Mouse (Mus musculus) urinary bladder, postnatal 14 days (tissue): ENCODE data around the gene Wnt7a.

Source experiments
- DNase-seq: peaks from one replicate; pipeline ENCODE4 v3.0.0; 2021; ENCODE audit warnings: low spot score

Wnt7a gene

DNA sequence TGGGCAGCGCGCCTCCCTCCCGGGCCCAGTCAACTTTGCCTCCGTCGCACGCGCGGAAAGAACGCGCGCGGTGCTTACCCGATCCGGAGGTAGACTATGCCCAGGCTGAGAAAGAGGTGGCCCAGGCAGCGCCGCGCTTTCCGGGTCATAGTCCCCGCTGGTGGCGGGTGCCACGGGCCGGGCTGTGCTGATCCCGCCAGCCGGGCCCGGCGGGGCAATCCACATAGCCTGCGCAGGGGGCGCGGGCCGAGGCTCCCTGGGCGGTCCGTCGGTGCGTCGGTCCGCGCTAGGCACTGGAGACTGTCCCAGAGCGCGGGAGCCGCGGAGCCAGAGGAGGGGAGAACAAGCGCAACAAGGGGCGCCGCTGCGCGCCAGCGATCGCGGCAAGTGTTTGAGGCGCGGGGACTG, at the start of gene Wnt7a:
TSS of gene Wnt7a (minus strand) at position 403 of the 408 bp plus-strand sequence.
- DNase-seq, result no peak

- no peak for DNase-seq
These were observed 48.3 kb upstream of the Wnt7a start for GRCm38 (mm10) chr6:91459471-91459870.

DNA sequence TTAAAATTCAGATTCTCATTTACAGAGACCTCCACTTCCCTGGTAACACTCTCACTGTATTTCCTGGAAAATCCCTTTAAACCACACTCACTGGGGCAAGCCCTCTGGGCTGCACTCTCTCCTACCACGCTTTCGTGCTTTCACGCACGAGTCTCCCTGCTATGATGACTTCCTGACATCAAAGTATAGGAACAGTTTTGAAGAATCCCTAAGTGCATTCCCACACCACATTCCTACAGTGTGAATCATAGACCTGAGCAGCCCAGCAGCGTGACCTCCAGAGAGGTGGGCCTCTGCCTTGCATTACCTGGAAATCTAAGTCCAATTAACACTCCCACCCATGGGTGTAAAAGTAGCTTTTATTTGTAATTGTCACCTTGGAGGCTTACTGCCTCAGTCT, 43.4 kb upstream of the Wnt7a start:
- no peak for DNase-seq

DNA sequence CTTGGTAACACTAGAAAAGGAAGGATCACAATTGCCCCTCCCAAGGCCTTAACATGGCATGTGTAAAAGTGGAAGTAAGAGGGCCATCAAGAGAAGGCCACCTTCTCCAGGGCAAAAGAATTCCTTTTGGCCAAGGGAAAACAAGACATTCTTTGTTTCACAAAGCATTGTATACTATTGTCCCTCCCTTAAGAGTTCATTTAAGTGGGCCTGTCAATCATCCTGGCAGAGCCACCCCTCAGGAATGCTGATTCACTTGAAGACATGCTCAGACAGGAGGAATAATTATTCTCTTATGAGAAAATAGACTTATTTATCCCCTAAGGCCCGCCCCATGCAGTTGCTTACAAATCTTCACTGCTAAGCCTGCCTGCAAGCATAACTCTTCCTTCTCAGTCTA, 40.9 kb upstream of the Wnt7a start:
- DNase-seq, result no peak

DNA sequence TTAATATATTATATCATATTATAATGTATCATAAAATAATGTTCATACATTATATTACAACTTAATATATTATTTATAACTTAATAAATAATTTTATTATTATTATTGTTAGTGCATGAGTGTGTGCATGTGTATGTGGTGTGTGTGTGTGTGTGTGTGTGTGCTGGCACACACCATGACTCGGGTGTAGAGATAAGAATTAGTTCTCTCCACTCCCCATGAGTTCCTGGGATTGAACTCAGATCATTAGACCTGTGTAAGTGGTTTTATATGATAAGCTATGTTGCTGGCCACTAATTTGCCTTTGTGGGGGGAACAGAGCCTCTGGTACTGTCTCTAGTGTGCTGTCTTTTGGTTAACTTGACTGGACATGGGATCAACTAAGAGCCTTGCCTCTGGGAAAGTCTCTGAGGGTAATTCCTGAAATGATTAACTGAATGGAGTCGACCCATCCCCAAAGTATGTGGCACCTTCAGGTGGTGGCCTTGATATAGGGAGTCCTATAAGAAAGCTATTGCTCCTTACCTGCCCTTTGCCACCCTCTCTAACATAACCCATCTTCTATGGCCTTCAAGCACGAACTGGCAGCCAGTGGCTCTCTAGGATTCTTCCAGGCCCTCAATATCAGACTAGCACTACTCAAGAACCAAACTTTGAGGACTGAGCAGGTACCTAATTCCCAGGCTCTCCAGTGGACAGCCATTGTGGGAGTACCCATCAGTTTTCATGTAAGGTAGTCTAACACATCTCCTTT, 38.5 kb upstream of the Wnt7a start:
- DNase-seq, result no peak

DNA sequence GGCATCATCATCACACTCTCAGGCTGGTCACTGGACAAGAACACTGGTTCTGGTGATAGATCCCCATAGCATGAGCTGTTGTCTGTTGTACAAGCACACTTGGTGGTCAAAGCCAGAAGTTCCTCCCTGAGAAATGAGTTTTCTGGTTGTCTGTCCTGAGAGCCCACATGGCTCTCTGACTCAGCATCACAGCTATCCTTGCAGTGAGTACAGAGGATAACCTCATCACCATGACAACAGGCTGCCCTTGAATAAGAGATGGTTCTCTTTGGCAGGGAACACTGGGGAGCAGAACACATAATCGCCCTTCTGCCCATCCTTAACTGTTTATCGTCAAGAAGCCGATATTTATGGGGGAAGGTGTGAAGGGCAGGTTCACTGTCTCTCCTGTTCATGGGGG, 34.2 kb upstream of the Wnt7a start:
- no peak for DNase-seq

- DNase-seq, result no peak
These were observed 30.0 kb upstream of the Wnt7a start for GRCm38 (mm10) chr6:91441145-91441662.

DNA sequence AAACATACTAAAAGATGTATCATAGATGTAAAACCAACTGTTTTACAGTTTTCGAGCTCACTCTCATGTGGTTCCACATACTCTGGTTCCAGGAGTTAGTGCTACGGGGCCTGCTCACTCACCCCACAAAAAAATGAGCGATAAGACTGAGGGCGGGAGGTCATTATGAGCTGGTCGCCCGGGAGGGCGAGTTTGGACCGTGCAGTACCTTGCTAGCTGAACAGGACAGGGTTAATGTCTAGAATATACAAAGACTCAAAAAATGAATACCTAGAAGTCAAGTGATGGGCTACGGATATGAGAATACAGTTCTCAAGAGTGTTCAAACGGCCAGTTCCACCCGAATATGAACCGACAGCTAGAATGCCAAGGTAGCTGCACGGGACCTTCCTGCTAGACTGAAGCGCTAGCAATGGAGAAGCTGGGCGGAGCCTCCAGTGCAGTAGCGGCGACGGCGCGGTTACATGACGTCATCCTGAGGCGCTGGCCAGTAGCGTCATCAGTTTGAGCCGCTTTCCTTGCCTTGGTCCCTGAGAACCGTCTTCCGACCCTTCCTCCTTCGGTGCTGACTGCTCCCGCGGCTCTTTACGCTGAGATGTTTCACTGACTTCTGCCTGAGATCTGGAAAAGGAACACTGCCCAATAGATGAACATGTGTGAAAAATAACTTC, 29.4 kb upstream of the Wnt7a start:
- peak; percentile 95 for DNase-seq

GRCm38 (mm10) chr6:91424151-91424550, 13.0 kb upstream of the Wnt7a start:
- no peak for DNase-seq

DNA sequence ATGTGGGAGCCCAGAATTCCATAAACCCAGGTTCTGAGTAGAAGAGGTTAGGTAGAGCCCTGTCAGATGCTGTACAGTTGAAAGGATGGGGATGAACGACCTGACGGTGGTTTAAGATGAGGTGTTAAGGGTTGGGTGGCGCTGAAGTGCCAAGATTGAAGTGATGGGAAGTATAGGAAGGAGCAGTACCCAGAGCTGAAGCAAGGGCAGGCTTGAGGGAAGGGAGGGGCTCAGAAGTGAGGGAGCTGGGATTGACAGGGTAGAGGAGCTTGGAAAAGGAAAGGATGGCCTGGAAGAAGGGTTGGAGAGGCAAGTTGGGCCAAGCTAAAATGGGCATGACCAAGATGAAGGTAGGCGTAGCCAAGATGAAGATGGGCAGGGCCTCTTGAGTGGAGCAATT, 10.5 kb upstream of the Wnt7a start:
- DNase-seq, result no peak

GRCm38 (mm10) chr6:91417291-91417845, 6.2 kb upstream of the Wnt7a start:
- DNase-seq, result no peak

DNA sequence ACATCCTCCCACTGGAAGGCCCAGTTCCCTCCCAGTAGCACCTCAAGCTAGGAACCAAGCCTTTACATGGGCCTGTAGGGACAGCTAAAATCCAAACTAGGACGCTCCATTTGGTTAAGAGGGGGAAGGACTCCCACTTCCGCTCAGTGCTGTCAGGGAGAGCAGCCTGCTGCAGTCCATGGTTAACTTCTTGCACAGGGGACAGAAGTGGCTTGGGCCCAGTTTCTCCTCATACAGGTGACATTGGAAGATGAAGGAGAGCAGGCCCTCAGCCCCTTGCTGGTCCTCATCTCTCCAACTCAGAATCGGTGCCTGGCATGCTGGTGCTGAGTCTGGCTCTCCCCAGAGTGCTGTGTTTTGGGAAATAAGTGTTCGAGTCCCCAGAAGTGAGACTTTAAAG, 5.0 kb upstream of the Wnt7a start:
- DNase-seq, result no peak

DNA sequence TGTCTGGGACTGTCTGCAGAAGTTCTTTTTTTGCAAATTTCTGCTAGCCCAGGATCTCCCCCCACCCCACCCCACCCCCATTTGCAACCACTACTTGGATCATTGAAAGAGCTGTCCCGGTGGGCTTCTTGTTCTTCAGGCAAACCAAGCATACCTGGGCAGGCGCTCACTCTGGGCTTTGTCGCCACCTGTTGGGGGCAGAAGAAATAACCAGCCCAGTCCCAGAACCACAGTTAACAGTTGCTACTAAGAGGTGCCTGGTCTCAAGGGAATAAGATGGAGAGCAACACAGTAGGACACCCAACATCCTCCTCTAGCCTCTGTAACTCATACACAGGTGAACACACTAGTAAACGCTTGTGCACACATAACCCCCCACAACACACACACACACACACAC, 3.7 kb upstream of the Wnt7a start:
- peak; percentile 16 for DNase-seq

DNA sequence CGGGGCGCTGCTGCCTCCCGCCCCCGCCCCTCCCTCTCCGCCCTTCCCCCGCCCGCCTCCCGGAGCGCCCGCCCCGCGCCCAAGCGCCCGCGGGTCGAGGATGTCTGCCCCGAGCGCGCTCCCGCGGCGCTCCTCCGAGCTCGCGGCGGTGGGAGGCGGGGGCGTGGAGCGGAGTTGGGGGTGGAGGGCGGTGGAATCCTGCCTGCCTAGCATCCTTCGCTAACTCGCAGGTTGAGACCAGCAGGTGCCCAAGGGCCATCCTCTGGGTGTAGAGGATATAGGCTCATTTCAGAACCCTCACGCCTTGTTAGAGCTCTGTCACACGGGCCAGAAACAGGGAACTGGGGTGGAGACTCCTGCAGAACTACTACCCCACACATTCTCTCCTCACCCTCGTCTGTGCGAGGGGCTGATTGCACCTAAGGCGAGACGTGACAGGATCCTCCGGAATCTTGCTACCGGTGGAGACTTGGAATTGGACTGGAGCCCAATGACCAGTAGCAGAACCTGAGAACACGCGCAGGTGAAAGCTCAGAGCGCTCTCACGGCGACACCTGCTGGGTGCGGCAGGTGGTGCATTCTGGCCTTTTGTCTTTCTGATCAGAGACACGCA, 312 bp upstream of the Wnt7a start:
- peak; percentile 71 for DNase-seq

GRCm38 (mm10) chr6:91410168-91410780, 889 bp downstream of the Wnt7a start:
- DNase-seq, result no peak

DNA sequence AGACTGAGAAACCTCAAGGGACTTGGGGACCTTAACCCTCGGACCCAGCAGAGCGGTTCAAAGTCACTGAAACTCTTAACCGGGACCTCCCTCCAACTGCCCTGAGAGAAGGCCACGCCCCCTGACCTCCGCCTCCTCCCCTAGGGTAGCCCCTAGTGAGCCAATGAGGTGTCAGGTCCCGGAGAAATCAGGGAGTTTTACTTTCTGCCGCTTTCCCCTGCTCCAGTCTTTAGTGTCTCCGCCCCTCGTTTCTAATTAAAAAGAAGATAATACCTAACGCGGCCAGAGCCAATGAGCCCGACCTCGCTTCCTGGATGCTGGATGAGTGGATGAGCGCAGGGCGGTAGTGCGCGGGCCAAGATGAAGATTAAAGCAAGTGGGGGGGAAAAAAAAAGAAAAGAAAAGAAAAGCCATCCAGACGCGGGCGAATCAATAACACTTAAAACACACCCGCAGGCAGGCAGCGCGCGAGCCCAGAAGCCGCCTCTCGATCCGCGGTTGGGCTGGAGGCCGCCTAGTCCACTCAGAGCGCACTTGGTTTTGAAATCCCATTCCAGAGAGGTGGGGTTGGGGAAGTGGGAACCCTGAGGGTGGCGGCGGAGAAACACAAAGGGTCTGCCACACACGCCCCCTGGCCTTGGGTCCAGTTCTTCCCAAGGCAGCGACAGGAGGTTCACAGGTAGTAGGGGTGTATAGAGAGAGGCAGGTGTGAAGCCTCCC, 1.6 kb downstream of the Wnt7a start:
- DNase-seq, result no peak

GRCm38 (mm10) chr6:91408616-91409015, 2.5 kb downstream of the Wnt7a start:
- no peak for DNase-seq

GRCm38 (mm10) chr6:91401591-91401990, 9.6 kb downstream of the Wnt7a start:
- no peak for DNase-seq

DNA sequence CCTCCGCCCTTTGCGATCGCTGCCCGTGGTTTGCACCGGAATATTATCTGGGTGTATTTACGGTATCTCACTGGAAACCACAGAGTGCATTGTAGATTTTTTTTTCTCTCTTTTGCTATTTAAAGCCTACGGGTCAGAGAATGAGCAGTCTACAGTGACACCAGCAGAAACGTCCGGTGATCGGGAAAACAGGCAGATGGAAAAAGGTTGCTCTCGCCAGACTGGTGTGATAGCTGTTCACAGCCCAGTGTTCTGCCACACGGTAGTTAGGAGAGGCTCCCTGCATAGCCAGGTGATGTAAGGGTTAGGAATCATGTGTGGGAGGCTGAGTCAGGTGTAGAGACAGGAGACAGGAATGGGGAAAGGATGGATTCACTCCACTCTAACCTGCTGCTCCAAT, 10.6 kb downstream of the Wnt7a start:
- DNase-seq, result no peak

DNA sequence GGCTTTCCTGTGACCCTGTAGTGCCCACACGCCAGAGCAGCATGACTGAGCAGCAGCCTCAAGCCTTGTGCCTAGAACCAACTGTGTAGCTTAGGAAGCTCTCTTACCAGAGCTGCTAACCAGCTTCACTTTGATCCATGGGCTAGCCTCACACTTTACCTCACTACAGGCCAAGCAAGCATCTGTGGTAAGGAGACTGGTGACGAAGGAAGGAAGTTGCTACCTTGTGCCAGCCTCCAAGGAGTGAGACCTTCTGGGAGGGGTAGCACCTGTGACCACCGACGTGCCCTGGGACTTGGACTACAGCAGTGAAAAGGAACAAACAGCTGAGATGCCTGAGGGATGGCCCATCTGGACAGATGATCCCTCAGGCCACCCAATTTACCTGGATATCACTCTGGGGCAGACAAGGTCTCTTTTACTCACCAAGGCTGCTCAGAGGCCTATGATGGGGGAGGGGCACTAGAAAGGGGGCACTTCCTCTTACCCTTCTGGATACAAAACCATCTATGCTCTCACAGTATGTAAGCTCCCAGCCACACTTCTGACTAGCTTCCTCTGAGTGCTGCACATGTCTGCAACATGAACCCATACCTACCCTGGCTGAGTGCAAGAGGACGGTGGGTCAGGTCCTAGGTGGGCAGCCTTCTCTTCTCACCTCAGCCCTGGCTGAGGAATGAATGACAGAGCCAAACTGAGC, 18.5 kb downstream of the Wnt7a start:
- DNase-seq, result no peak

DNA sequence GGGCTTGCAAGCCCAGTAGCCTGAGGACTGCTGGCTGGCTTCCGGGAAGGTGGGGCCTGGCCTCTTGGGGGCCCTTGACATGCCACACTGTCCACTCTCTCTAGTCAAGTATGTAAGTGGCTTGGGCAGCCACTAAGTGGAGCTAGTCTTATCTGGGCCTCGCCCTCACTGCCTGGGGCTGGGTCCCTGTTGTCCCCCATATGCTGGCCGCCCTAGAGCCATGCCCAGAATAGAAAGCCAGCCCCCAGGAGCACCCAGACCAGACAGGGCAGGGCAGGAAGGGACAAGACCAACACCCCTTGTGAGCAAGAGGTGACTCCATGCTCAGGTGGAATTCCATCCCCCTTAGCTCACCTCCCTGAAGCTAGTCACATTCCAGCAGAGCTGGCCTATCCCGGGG, 22.0 kb downstream of the Wnt7a start:
- DNase-seq, result no peak
